Mouse (Mus musculus) heart, postnatal 0 days (tissue): Measurements from ENCODE around the gene Dnajc30. TPM values are rescaled to one million over a fixed set of nuclear protein-coding genes. Genes with fewer than 3 reads are reported as not detected.

ENCODE experiments used
- ATAC-seq: fragments of 200-750 bp; cut with Nextera tagmentation; 2 replicates; pipeline ENCODE4 v1.8.0; 2017; ENCODE audit warnings: low read depth, moderate number of reproducible peaks, moderate library complexity; ENCODE audit not compliant: insufficient read depth
- DNase-seq: peaks from one replicate; pipeline ENCODE4 v3.0.0-alpha.2; 2016; ENCODE audit warnings: low spot score
- H3K27ac ChIP-seq: fragments of 300-500 bp; sonication (generic); 2 replicates; pipeline ENCODE4 v1.5.1; 2014; ENCODE audit warnings: low read depth, mild to moderate bottlenecking
- H3K27me3 ChIP-seq: fragments of 300-500 bp; sonication (generic); 2 replicates; pipeline ENCODE4 v1.6.1; 2014; ENCODE audit warnings: low read length, mixed read lengths; ENCODE audit not compliant: control insufficient read depth, insufficient read depth
- H3K36me3 ChIP-seq: fragments of 300-500 bp; sonication (generic); replicated peaks from 2 replicates; pipeline ENCODE4 v1.6.1; 2014; ENCODE audit warnings: low read length, mixed read lengths; ENCODE audit not compliant: control insufficient read depth, insufficient read depth
- H3K4me1 ChIP-seq: fragments of 300-500 bp; sonication (generic); 2 replicates; pipeline ENCODE4 v1.6.1; 2014; ENCODE audit warnings: antibody characterized with exemption; ENCODE audit not compliant: control insufficient read depth, insufficient read depth
- H3K4me2 ChIP-seq: fragments of 300-500 bp; sonication (generic); 2 replicates; pipeline ENCODE4 v1.6.1; 2014; ENCODE audit warnings: low read depth, mild to moderate bottlenecking, low read length, moderate library complexity
- H3K4me3 ChIP-seq: fragments of 300-500 bp; sonication (generic); 2 replicates; pipeline ENCODE4 v1.5.1; 2014; ENCODE audit warnings: low read depth, low read length
- H3K9ac ChIP-seq: fragments of 300-500 bp; sonication (generic); replicated peaks from 2 replicates; pipeline ENCODE4 v1.6.1; 2014; ENCODE audit warnings: low read depth, low read length, mixed read lengths
- H3K9me3 ChIP-seq: fragments of 300-500 bp; sonication (generic); replicated peaks from 2 replicates; pipeline ENCODE4 v1.6.1; 2016; ENCODE audit warnings: low read length; ENCODE audit not compliant: control insufficient read depth
- CTCF ChIP-seq: IDR thresholded peaks from 2 replicates; pipeline ENCODE4 v1.5.1; 2016; ENCODE audit warnings: antibody characterized with exemption, control low read depth, low read depth
- EP300 ChIP-seq: IDR thresholded peaks from 2 replicates; pipeline ENCODE4 v1.6.1; 2016; ENCODE audit warnings: antibody characterized with exemption, low read depth
- WGBS: fragments of 180-500 bp; shearing (Covaris S2); extraction: QIAGEN DNeasy Blood & Tissue Kit; methylation state at CpG from one replicate; pipeline ENCODE4 v1.1.7; 2014; 5-methylcytosine and 5-hydroxymethylcytosine counted together
- polyA plus RNA-seq: library from polyadenylated mRNA; unstranded; fragments of >200 nt; fragmentation: Nextera tagmentation; extraction: Ambion mirVana; gene quantifications from 2 replicates; pipeline ENCODE4 v1.2.1, GENCODE M21; 2015
- total RNA-seq: library from RNA; depleted of rRNA; stranded (reverse); fragments of >200 nt; gene quantifications from 2 replicates; pipeline ENCODE4 v1.2.3, GENCODE M21; 2014; ENCODE audit warnings: low replicate concordance

Dnajc30 gene
- total and polyA plus RNA-seq, 2 experiments from 2014 or later = 19.7 to 33.6 TPM

DNA sequence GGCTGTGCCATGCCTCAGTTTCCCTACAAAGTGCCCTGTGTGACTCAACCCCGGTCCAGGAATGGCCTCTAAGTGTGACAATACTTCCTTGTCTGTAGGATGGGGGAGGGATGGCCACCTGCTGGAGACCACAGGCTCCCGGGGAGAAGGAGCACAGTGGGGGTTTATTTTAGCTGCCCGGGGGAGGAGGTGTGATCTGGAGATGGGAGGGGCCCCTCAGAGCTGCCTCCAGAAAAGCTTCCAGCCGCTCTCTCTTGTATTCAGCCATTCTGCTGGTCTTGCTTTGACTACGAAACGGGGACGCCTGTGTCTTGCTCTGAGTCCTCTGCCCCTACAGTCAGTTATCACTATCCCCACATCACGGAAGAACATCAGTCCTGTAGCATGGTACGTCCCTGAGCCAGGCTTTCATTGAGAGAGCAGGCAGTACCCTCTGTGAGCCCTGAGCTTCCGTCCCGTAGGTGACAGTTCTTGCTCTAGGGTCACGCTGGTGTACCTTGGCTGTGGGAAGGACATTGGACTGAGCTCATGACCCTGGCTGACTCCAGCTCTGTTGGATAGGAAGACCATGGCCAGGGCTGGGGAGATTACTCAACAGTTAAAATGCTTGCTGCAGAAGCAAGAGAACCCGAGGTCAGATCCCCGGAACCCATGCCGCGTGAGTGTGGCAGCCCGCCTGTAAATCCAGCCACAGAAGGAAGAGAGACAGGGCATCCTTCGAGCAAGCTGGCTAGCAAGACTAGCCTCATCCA is 28.2 kb upstream of the Dnajc30 start:
- Histone ChIP-seq H3K36me3 (no peaks in the 10 kb centered on the region; the same call in 1 of the 2 replicates), H3K4me3 (no peak overlapping the region), H3K9ac (no peak overlapping the region), H3K4me1 (0 out of 2 replicates have a peak, but pooled peaks cover 4% of the 10 kb centered on the region), H3K27me3 (no peaks in the 10 kb centered on the region), H3K9me3 (0 out of 2 replicates have a peak, but pooled peaks cover 4% of the 10 kb centered on the region), H3K27ac (no peak overlapping the region), H3K4me2 (no peak overlapping the region)
- ATAC-seq = no peak
- no peak for DNase-seq
- WGBS = 56% methylated on average over 18 of the region's 18 CpGs
- TF ChIP-seq CTCF (no peak), EP300 (no peak)

DNA sequence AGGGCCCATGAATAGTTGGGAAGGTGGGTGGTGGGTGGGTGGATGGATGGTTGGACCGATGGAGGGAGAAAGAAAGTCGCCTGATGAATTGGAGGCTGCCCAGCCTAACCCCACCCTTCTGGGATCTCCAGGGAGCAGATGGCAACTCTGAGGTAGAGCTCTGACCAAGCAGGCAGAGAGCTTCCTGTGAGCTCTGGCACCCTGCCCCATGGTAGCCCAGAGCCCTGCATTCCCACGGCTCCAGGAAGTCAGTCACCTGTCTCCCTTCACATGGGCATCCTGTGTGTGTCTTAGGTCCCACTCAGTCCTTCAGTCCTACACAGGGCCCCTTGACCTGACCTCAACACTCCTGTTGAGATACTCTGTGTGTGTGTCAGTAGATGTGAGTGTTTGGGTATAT is 26.1 kb upstream of the Dnajc30 start:
- TF ChIP-seq CTCF = no peak
- no peak for TF ChIP-seq EP300
- Histone ChIP-seq H3K27ac (no peak overlapping the region), H3K4me2 (no peak overlapping the region), H3K4me3 (no peak overlapping the region), H3K9ac (no peak overlapping the region), H3K36me3 (no peaks in the 10 kb centered on the region; the same call in 1 of the 2 replicates), H3K4me1 (0 out of 2 replicates have a peak, but pooled peaks cover 4% of the 10 kb centered on the region), H3K27me3 (no peaks in the 10 kb centered on the region), H3K9me3 (0 out of 2 replicates have a peak, but pooled peaks cover 4% of the 10 kb centered on the region)
- no peak for ATAC-seq
- WGBS = 83% methylated on average over 3 of the region's 3 CpGs
- DNase-seq = no peak

DNA sequence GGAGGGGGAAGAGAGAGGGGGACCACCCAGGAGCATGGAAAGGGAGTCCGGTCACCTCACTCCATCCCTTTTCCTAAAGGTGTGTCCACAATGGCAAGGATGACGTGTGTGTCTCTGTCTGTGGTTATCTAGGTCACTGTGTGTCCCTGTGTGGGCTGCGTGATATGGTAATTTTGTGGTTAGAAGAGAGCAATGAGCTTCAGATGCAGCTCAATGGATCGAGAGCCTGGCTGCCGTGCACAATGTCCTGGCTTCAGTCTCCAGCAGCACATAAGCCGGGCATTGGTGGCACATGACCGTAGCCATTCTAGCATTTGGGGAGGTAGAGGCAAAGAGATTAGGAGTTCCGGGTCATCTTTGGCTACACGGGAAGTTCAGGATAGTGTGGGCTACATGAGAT is 24.5 kb upstream of the Dnajc30 start:
- TF ChIP-seq EP300 (no peak), CTCF (no peak)
- WGBS = 84% methylated on average over 9 of the region's 9 CpGs

DNA sequence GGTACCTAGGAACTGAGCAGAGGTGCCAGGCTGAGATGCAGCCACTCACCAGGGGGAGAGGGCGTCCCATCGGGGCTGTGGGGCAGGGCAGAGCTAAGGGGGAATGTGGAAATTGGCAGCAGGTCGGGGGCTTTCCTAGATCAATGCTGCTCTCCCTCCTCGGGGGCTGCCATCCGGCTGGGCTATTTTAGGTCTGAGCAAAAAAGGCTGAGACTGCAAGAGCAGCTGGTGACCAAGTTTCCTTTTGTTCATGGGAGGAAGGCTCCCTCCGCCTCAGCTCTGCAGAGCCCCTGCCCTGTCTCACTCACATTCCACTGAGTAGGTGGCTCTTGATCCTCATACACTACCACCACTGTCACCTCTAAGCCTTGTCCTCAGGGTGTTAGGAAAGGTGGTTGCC is 23.9 kb upstream of the Dnajc30 start:
- no peak for TF ChIP-seq EP300
- TF ChIP-seq CTCF = no peak
- peaks cover 5% of the 10 kb centered on the region for H3K36me3 ChIP-seq
- H3K9ac ChIP-seq = no peak overlapping the region
- no peak overlapping the region for H3K4me2 ChIP-seq
- WGBS = 23% methylated on average over 6 of the region's 6 CpGs
- no peaks in the 10 kb centered on the region for H3K9me3 ChIP-seq
- H3K27me3 ChIP-seq = no peaks in the 10 kb centered on the region
- no peak overlapping the region for H3K4me3 ChIP-seq
- no peak for DNase-seq
- H3K4me1 ChIP-seq = 0 out of 2 replicates have a peak, but pooled peaks cover 4% of the 10 kb centered on the region
- no peak overlapping the region for H3K27ac ChIP-seq
- no peak for ATAC-seq

More for the DNA sequence above, 24.5 kb upstream of the Dnajc30 start:
- DNase-seq (no peak), ATAC-seq (no peak)
- Histone ChIP-seq H3K9me3 (0 out of 2 replicates have a peak, but pooled peaks cover 3% of the 10 kb centered on the region), H3K27me3 (no peaks in the 10 kb centered on the region), H3K4me2 (no peak overlapping the region), H3K36me3 (peaks cover under 1% of the 10 kb centered on the region; the same call in 1 of the 2 replicates), H3K4me3 (no peak overlapping the region), H3K4me1 (0 out of 2 replicates have a peak, but pooled peaks cover 4% of the 10 kb centered on the region), H3K27ac (no peak overlapping the region), H3K9ac (no peak overlapping the region)

DNA sequence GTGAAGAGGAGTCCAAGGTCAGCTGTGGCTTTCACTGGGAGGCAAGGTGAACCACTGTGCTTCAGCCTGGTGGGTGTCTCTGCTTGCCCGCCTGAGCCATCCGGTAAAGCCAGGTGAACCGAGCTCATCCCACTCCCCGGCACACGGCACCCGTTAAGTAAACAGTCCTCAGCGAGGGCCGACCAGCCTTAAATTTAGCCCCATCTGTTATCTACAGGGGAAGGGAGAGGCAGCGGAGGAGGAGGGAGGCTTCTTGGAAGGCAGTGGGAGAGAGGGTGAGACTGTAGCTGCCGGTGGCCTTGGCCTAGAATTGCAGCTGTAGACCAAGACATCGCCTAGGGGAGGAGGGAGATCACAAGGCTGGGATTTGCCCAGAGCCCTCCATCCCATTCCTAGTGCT is 23.2 kb upstream of the Dnajc30 start:
- Histone ChIP-seq H3K9me3 (no peaks in the 10 kb centered on the region), H3K27me3 (no peaks in the 10 kb centered on the region), H3K27ac (no peak overlapping the region), H3K4me3 (no peak overlapping the region), H3K4me1 (0 out of 2 replicates have a peak, but pooled peaks cover 4% of the 10 kb centered on the region), H3K4me2 (no peak overlapping the region), H3K9ac (0 out of 2 replicates have a peak overlapping the region, but pooled peaks have one; percentile 10), H3K36me3 (peaks cover 13% of the 10 kb centered on the region)
- WGBS = 39% methylated on average over 11 of the region's 11 CpGs
- no peak for DNase-seq
- TF ChIP-seq CTCF = no peak
- TF ChIP-seq EP300 = no peak
- no peak for ATAC-seq
